Mouse (Mus musculus): ENCODE results near the gene Tars2.

DNA sequence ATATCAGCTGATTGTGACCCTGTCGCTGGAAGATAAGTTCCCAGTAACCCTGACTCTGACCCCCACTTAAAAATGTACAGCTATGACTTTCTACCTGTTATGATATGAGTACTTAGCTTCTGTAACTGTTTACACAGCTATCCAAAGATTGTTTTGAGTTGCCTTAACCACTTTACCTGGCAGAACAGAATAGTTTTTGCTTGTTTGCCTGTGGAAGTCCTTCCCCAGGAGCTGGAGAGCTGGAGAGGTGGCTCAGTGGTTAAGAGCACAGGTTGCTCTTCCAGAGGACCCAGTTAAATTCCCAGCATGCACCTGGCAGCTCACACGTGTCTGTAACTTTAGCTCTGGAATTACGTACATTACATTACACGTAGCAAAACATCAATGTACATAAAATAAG lies 55.4 kb downstream of the Tars2 start:
- no peak for TF ChIP-seq IRF4 (IDR thresholded peaks at IDR 0.05; ENCODE audit: low read depth, low read length)
- no peak for TF ChIP-seq CTCF (conservative IDR thresholded peaks at IDR 0.05 in 1 of 2, IDR thresholded peaks at IDR 0.05 in 1 of 2; ENCODE audit: low read depth in 2 of 2, low read length in 2 of 2)
- no peak for TF ChIP-seq TCF12 (IDR thresholded peaks at IDR 0.05; ENCODE audit: low read depth, low read length)

All from CH12.LX (cell line).